Mouse (Mus musculus) cortical plate, adult 2 months (tissue): ENCODE data around the gene Inha.

Experiments used
- CTCF ChIP-seq: fragments of 200-500 bp; IDR thresholded peaks from 2 replicates; pipeline ENCODE4 v1.5.1; 2011; ENCODE audit warnings: mild to moderate bottlenecking, control low read depth, low read length; ENCODE audit not compliant: insufficient read depth; ENCODE audit errors: extremely low read depth
- POLR2A ChIP-seq: fragments of 200-500 bp; IDR thresholded peaks from 2 replicates; pipeline ENCODE4 v1.6.1; 2011; ENCODE audit warnings: mild to moderate bottlenecking, low read length, control low read depth; ENCODE audit not compliant: insufficient read depth; ENCODE audit errors: extremely low read depth

DNA sequence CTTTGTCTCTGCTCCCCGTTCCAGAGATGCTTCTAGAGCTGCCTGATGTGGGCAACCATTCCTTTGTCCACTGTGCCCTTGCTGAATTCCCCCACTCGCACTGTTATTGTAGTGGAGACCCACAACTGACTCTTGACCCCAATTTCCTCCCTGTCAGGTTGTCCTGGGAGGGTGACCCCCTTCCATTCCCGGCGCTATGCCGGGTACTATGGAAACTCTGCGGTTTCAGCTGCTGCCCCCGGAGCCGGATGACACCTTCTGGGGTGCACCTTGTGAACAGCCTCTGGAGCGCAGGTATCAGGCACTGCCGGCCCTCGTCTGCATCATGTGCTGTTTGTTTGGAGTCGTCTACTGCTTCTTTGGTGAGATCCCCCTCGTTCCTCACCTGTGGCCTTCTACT lies 26.8 kb upstream of the Inha start:
- TF ChIP-seq CTCF (no peak), POLR2A (no peak)
